Mouse (Mus musculus) cerebellum, adult 9-11 months (tissue): ENCODE data around the gene Nacc2.
A peak's percentile ranks its signal among the peaks of the same experiment; 100 is the strongest.

Experiments
- DNase-seq: peaks from one replicate; pipeline ENCODE4 v3.0.0; 2022

The Nacc2 gene

DNA sequence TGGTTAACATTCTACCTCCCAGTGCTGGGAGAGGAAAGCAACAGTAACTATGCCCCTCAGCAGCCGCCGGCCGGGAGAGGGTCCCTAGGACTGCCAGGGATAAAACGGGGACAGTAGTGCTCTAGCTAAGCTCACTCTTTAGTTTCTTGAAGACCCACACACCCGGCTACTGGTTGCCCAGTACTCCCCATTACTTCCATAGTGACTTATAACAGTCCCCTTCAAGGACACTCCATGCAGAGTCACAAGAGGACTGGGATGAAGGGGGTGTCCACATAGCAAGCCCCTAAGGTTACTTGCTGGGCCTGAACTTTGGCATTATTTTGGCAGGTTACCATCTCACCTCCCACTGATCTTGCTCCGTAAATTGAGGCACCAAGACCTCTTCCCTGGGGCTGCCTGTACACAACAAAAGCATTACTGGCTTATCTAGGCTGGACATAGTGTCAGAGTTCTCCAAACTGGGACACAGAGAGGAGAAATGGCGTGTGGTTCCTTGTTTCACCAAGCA is 16.1 kb upstream of the Nacc2 start:
- peak; percentile 69 for DNase-seq

DNA sequence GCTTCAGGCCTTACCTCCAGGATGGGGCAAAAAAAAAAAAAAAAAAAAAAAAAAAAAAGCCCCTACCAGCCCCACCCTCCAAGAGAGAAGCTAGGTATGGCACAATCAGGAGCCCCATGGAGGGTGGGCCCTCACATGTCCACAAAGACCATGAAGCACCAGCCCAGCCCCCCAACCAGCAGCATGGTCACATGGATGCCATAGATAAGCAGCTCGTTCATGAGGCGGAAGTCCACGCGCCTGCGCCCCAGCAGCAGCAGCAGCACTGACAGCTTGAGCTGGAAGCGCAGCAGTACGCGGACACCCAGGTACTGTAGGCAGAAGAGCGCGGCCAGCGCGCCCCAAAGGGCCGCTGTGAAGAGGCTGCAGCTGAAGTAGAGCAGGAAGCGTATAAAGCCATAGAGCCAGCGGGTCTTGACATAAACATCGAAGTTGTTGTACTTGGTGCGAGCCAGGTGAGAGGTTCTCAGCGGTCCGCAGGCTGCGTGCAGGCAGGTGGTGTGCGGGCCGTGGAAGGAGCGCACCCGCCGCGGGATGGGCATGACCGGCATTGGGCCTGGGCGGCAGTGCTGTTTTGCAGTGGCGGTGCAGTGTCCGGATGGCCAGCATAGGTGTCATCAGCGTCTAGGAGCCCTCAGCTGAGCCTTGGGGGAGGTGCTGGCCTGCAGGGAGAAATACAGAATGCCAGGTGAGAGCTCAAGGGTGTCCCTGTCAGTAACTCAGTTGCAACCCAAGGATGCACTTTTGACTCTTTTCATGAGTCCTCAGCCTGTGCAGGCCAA is 15.4 kb upstream of the Nacc2 start:
- DNase-seq: peak; percentile 71

DNA sequence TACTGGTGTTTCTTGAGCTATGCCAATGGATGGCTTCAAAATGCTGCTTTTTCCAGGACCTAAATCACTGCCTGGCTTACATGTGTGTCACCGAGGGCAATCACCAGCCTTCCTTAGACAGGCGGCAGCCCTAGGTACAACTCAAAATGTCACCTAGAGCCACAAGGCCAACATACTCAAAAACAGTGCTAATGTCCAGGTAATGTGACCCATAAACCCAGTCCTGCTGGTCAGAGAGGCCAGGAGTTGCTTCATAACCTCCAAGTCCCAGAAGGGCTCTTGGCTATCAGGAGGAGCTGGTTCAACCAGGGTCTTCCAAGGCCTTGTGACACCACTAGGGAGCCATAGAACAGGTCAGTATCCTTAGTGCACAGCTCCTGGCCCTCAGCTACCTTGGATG is 11.6 kb upstream of the Nacc2 start:
- DNase-seq: no peak

DNA sequence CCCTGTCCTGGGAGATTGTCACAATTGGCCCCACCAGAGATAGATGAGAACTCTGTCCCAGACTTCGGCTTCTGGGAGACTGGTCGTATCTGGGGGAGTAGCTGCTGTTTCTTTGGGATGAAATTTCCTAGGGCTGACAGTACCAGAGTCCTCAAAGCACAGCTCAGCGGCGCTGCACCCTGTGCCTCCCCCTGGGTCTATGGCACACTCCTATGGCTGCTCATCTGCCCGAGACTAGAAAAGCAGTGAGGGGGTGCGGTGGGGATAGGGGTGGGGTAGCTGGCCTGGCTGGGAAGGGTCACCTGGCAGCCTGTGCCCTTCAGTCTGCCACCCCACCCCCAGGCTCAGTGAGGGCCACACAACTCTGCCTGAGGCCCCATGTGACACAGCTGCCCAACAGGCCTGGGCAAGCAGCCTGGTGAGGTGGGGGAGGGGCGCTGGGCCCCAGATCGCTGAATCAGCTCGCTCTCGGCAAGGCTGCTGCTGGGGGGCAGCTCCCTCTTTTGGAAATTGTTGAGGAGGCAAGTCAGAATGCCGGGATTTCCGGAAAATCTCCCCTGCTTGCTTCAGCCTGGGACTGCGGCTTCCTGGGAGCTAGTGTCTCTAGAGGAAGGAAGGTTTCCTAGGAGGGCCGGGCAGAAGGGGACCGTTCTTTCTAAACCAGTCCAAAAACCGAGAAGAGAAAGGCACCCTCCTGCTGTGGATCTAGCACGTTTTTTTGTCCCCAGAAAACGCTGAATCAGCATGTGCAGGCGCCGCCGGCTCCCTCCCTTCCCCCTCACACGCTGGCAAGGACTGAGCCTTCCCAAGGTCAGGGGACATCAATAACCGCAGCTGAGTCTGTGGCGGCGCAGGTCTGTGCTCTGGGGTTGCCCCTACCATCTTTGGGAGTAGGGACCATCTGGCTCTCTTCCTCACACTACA is 9.9 kb upstream of the Nacc2 start:
- peak; percentile 89 for DNase-seq

DNA sequence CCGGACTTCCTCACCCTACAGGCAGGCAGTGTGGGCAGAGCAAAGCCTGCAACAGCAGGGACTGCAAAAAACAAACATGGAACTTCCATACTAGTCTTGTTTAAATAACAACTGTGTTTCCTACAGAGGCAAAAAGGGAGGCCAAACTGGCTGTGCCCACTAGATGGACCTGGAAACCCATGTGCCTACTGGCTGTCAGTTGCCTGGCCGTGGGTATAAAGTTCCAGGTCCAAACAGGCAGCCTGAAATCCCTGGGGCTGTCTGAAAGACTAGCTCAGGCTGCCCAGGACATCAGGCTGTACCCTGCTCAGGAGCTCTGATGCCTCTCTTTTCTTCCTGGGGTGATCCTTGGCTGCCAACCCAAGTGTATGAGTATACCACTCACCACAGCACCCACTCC is 8.3 kb upstream of the Nacc2 start:
- no peak for DNase-seq

DNA sequence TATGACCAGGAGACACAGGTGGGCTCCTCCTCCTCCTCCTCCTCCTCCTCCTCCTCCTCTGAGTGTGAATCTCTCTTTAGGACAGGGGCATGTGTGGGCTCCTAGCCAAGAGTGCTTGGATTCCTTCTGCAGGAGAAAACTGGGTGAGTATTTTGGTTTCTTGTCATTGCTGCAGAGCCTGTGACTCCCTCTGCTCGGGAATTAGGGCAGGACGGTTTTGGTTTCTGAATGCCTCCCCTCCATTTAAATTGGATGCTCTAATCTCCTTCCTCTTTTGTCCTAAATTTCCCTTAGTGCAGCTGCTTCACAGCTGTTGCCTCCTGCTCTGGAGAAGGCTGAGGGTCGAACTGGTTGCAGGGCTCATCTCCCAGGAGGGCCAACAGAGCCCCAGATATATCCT is 6.9 kb upstream of the Nacc2 start:
- no peak for DNase-seq

DNA sequence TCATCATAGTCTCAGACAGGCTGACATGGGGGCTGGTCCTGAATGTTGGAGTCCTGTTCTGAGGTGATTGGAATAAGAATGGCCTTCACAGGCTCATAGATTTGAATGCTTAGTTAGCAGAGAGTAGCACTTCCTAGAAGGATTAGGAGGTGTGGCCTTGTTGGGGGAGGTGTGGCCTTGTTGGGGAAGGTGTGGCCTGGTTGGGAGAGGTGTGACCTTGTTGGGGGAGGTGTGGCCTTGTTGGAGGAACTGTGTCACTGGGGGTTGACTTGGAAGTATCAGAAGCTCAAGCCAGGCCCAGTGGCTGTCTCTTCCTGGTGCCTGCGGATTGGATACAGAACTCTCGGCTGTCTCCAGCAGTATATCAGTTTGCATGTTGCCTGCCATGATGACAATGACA is 6.3 kb upstream of the Nacc2 start:
- no peak for DNase-seq

DNA sequence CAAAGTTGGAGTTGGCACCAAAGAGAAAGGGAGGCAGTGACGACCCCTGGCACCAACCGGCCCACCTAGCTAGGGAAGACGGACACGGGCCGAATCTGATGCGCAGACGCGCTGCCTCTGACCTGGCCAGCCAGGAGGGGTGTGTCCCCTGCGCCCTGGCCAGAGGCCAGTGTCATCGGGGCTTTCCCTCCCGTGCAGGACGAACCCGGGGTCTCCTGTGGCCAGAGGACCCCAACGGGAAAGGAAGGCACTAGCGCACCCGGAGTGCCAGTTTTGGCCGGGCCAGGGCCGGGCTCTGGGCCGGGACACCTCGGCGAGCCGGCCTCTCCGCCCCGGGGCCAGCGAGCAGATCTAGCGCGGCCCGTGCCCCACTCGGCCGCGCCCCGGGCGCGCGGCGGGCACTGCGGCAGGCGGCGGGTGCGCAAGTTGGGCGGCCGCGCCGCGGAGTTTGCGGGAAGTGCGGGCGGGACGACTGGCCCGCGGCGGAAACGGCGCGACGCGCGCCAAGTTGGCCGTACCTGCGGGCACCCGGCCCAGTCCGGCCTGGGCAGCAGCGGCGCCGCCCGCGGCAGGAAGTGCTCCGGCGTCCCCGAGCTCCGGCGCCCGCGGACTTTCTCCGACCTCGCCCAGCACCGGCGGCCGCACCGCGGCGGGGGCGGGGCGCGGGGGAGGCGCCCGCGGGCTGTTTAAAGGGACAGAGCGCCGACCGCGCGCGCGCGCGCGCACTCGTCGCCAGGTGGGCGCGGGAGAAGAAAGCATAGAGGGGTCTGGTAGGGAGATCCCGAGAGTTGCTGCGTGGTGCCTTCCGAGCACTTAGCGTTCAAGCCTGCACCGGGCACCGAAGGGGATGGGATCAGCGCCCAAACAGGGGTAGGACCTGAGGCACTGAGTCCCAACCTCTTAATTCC is 595 bp downstream of the Nacc2 start:
- peak; percentile 86 for DNase-seq

DNA sequence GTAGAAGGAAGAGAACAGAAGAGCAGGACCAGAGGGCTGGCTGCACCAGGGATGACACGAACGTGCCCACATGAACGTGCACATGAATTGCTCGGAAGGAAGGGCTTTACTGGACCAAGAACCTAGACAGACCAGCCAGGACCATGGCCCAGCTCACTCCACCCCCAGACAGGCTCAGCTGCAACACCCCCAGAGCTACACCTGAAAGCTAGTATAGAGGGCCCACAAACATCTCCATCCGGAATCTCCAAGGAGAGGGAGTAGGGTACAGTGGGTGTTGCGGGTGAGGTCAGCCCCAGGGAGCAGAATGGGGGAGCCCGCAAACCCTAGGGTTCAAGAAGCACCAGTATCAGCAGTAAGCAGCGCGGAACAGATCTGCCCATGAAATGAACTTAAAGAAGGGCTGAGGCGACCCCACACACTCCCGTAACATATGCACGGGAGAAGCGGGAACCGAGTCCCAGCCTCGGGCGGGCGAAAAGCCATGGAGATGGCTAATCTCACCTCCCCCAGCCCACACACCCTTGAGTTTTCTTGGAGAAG is 1.4 kb downstream of the Nacc2 start:
- DNase-seq: no peak

DNA sequence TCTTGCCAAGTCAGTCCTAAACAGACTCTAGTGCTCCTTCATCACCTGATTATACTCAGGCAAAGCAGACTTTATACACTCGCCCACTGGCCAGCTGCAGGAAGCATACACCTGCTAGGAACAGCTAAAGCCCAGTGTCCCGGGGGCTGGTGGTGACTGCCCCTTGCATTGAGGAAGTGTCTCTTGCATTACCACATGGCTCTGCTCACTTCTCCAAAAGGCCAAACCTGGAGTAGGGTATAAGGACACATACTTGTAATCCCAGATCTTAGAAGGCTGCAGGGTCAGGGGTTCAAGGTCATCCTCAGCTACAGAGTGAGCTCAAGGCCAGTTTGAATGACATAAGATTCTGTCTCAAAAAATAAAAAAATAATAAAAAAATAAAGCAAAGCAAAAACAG is 3.4 kb downstream of the Nacc2 start:
- no peak for DNase-seq

DNA sequence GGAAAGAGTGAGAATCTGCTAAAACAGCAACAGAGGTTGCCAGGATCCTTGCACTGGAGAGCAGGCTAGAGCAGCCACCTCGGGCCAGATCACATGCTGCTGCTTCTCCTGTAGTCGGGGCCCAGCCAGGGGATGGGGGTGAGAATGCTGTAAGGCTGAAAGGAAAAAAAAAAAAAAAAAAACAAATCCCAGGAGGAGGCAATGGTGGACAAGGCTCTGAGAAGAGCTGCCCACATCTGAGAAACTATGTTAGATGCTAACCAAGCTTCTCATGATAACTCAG is 3.8 kb downstream of the Nacc2 start:
- no peak for DNase-seq

DNA sequence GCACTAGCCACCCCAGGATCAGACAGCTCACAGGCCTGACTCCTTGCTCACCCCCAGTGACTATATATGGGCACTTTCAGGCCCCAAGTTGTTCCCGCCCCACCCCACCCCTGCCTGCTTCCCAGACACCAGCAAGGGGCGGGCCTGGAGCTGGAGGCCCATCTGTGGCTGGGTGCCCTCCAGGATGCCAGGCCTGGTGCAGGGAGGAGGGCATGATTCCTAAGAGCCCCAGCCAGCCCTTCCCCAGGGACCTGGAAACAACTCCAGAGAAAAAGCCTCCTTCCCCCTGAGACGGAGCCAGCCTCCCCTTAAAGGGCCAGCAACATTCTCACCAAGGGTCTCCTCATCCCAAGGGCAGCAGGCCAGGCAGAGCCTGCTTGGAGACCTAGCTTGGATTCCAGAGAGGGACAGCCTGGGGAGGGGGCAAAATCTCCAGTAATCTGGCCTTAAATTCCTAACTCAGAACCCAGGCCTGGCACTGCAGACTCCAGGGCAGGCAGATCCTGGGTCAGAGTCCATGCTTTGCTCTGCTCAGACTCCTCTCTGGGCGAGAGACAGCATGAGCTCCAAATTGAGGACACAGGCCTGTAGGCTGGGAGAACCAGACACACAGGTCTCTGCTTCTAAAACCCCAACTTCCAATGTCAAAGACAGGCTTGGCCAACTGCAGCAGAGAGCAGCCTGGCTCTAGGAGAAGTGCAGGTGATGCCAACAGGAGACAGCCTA is 4.3 kb downstream of the Nacc2 start:
- peak; percentile 71 for DNase-seq

DNA sequence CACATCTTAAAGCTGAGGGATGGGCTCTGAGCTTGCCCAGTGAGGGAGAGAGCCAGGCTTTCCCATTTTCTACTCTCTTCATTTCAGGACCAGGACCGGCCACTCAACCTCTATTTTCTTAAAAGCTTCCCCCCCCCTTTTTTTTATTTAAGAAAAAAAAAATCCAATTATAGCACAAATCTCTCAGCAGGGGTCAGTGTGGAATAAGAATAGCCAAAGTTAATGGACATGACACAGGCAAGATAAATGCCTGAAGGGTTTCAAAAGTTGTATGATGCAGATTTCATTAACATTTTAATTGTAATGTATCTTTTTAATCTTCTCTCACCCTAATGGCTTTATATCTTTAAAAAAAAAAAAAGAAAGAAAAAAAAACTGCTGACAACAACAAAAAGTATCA is 5.4 kb downstream of the Nacc2 start:
- no peak for DNase-seq

DNA sequence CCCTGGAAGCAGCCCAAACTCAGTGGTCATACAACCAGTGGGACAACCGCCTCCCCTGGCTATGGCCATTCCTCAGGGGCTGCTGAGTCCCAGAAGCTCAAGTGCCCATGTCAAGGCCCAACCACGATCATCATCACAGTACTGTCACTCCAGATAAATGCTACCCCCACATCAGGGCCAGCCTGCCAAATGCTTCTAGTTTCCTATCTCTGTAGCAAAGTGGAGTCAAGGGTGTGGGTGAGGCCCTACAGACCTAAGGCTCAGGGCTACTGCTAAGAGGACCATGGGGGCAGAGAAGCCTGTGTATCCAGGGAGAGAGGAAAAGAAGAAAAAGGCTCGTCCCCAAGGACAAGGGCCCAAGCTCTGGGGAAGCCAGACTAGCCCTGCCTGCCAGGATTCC is 6.5 kb downstream of the Nacc2 start:
- DNase-seq: no peak

DNA sequence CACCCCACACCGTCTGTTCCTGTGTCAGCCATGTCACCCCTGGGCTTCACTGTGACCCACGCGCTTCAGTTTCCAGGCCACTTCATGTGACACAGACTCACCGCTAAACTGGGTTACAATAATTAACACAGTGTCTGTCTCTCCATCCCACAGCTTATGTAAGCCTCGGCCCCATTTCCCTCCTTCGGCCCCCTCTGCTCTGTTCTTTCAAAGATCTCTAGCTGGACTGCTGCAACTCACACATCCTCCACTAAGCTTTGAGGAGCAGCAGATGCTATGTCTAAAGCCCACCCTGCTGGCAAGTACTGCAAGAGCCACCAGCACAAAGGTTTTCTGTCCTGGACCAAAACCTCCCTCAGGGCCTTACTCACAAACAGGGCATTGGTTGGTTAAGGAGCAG is 7.8 kb downstream of the Nacc2 start:
- DNase-seq: no peak

DNA sequence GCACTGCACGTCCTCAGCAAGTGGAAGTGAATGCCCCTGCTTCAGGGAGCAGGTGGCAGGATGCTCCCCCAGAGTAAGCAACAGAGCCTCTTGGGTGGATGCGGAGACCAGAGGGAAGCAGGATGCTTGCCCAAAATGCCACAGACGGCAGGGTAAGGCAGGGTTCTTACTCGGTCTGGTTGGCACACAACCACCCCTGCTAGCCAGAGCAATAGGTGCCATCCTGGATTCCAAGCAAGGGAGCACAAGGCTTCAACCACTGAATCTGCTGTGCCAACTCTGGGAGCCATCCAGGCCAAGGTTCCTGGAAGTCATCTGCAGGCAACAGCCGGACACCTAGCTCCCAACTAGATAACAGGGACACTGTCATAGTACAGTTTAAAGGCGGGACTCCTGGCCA is 14.8 kb downstream of the Nacc2 start:
- peak; percentile 71 for DNase-seq

DNA sequence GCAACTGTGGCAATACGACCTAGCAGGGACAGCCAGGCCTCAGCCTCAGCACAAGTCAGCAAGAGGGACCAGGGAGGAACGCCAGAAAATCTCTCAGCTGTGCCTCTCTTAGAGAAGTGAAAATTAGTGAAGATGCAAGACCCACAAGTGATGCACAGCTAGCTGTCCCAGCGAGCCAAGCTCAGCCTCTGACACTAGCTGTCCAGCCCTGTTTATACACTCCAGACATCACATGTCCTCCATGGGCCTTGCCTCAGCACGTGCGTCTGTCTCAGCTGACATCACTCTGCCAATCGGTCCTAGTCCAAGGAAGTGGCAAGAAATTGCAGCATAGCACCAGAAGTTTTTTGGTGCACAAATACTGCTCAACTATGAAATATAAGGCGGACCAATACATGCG is 16.0 kb downstream of the Nacc2 start:
- no peak for DNase-seq

DNA sequence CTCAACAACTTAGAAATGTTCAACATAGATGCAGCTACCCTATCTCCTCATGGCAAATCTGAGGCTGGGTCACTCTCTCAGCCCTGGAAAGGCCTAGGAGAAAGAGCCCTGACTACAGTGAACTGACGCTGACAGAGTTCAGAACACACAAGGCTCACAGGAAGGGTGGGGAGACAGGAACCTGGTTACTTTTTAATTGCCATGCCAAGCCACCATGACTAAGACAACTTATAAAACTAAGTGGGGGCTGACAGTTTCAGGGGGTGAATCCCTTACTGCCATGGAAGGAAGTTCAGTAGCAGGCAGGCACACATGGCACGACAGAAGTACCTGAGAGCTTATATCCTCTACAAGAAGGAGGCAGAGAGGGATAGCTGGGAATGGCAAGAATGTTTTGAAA is 16.8 kb downstream of the Nacc2 start:
- DNase-seq: no peak

DNA sequence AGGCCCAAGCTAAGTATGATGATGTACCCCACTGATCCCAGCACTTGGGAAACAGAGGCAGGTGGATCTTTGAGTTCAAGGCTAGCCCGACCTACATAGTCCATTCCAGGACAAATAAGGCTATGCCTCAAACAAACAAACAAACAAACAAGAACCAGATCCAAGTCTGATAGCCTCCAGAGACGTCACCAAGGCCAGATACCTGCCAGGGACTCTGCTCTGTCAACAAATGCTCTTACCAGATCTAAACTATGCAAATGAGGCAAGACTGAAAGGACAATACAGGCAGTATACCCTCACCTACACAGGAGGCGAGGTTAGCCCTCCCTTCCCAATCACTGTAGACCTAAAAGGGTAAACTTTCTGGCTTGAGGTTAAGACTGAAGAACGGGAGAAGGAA is 22.7 kb downstream of the Nacc2 start:
- no peak for DNase-seq

DNA sequence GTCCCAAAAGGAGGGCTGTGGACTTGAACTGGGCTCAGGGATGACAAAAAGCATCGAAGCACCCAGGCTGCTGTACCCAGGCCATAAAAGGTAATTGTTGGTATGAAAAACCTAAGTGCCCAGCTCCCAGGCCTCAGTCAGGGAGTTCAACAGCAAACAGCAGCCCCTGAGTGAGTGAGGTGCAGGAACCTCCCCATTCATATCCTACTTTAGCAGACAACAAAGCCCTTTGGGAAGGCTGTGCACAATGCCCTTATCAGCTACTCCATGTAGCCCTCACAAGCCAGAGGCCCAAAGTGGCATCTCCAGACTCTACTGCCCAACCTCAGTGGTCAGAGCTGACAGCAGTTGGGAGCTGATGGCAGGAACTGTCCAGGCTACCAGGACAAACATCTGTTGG is 23.2 kb downstream of the Nacc2 start:
- DNase-seq: no peak

DNA sequence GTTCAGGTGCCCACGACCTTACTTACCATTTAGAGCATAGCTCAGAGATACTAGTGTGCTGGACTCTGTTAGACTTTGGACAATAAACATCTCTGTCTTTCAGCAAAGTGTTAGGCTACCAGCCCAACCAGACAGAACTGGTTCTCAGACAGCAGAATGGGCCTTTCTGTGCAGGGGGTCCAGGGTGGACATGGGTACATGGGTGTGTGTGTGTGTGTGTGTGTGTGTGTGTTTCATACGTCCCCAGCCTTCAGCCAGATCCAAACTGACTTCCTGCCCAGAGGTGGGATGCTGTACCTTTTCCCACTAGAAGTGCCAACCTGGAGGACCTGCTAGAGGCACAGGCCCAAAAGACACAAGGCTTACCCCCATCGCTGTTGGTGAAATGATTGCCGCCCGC is 23.8 kb downstream of the Nacc2 start:
- DNase-seq: no peak

DNA sequence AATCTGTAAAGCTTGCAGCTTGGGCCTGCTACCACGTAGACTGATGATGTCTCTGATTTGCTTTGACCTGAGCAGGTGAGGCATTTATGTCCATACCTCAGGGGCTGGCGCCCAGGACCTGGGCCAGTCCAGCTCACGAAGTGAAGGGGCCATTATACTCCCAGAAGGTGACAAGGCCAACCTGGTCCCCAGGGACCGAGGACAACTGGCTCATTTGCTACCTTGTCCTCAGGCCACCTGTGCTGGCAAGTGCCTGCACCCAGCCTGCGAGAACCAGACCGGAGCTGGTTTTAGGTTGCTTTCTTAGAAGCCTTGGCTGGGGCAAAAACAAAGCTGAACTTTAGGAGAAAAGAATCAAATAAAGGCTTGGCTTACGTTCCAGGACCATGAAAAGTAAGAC is 29.1 kb downstream of the Nacc2 start:
- DNase-seq: no peak
